Mouse (Mus musculus) forebrain, embryonic 10.5 days (tissue): ENCODE data around the gene Lrrc75a. TPM values are rescaled to one million over a fixed set of nuclear protein-coding genes. Genes with fewer than 3 reads are reported as not detected.

Experiments
- DNase-seq: peaks from one replicate; pipeline ENCODE4 v3.0.0-alpha.2; 2017; ENCODE audit warnings: low spot score; ENCODE audit errors: extremely low spot score
- H3K27ac ChIP-seq: fragments of 300-500 bp; sonication (generic); 2 replicates; pipeline ENCODE4 v1.5.1; 2016; ENCODE audit warnings: mild to moderate bottlenecking
- H3K27me3 ChIP-seq: fragments of 300-500 bp; sonication (generic); 2 replicates; pipeline ENCODE4 v1.6.1; 2016; ENCODE audit warnings: mild to moderate bottlenecking; ENCODE audit not compliant: poor library complexity, severe bottlenecking
- H3K36me3 ChIP-seq: fragments of 300-500 bp; sonication (generic); replicated peaks from 2 replicates; pipeline ENCODE4 v1.6.1; 2016; ENCODE audit warnings: mild to moderate bottlenecking, moderate library complexity
- H3K4me1 ChIP-seq: fragments of 300-500 bp; sonication (generic); 2 replicates; pipeline ENCODE4 v1.6.1; 2016
- H3K4me3 ChIP-seq: fragments of 300-500 bp; sonication (generic); 2 replicates; pipeline ENCODE4 v1.5.1; 2016; ENCODE audit warnings: mild to moderate bottlenecking, moderate library complexity
- H3K9me3 ChIP-seq: fragments of 300-500 bp; sonication (generic); 2 replicates; pipeline ENCODE4 v1.6.1; 2016; ENCODE audit warnings: mild to moderate bottlenecking, moderate library complexity
- WGBS: fragments of 180-500 bp; shearing (Covaris S2); methylation state at CpG from one replicate; pipeline ENCODE4 v1.1.7; 2016; 5-methylcytosine and 5-hydroxymethylcytosine counted together
- polyA plus RNA-seq: library from polyadenylated mRNA; unstranded; fragments of >200 nt; fragmentation: Nextera tagmentation; extraction: Ambion mirVana; gene quantifications from 2 replicates; pipeline ENCODE4 v1.2.1, GENCODE M21; 2016

Lrrc75a gene
- polyA plus RNA-seq, 1 experiment from 2014 or later: 9.1 TPM

- Histone ChIP-seq H3K27me3 (no peaks in the 10 kb centered on the region), H3K27ac (no peak overlapping the region), H3K36me3 (no peaks in the 10 kb centered on the region), H3K9me3 (no peaks in the 10 kb centered on the region), H3K4me3 (no peak overlapping the region), H3K4me1 (peaks cover 9% of the 10 kb centered on the region)
- no peak for DNase-seq
- 97% methylated on average over 2 of the region's 2 CpGs for WGBS
These were observed 57.3 kb downstream of the Lrrc75a start for GRCm38 (mm10) chr11:62591026-62591425.

- DNase-seq: no peak
- peaks cover 9% of the 10 kb centered on the region for H3K4me1 ChIP-seq
- WGBS: 81% methylated on average over 10 of the region's 10 CpGs
- H3K4me3 ChIP-seq: no peak overlapping the region
- H3K9me3 ChIP-seq: no peaks in the 10 kb centered on the region
- H3K27me3 ChIP-seq: no peaks in the 10 kb centered on the region
- no peak overlapping the region for H3K27ac ChIP-seq
- no peaks in the 10 kb centered on the region for H3K36me3 ChIP-seq
These were observed 58.9 kb downstream of the Lrrc75a start for GRCm38 (mm10) chr11:62589391-62589790.

DNA sequence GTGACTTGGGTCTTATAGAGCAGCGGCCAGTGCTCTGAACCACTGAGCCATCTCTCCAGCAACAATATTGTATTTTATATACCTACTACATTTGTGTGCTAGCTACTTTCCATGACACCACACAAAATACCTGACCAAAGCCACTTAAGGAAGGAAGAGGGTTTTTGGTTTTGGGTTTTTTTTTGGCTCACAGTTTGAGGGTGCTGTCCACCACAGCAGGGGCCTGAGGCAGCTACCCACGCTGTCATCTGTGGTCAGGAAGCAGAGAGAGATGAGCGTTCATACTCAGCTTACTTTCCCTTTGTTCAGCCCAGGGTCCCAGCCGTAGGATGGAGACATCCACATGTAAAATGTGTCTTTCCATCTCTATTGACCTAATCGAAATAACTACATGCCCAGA, 61.3 kb downstream of the Lrrc75a start:
- DNase-seq: no peak

GRCm38 (mm10) chr11:62584671-62585206, 63.6 kb downstream of the Lrrc75a start:
- peaks cover 10% of the 10 kb centered on the region; the same call in 1 of the 2 replicates for H3K4me1 ChIP-seq
- DNase-seq: no peak
- no peaks in the 10 kb centered on the region for H3K36me3 ChIP-seq
- H3K4me3 ChIP-seq: no peak overlapping the region
- H3K27me3 ChIP-seq: no peaks in the 10 kb centered on the region
- no peaks in the 10 kb centered on the region for H3K9me3 ChIP-seq
- WGBS: 86% methylated on average over 9 of the region's 9 CpGs
- no peak overlapping the region for H3K27ac ChIP-seq

More for the DNA sequence above, 61.3 kb downstream of the Lrrc75a start:
- Histone ChIP-seq H3K27ac (no peak overlapping the region), H3K36me3 (no peaks in the 10 kb centered on the region), H3K27me3 (no peaks in the 10 kb centered on the region), H3K9me3 (no peaks in the 10 kb centered on the region), H3K4me3 (no peak overlapping the region), H3K4me1 (peaks cover 14% of the 10 kb centered on the region)
- 89% methylated on average over 5 of the region's 5 CpGs for WGBS

DNA sequence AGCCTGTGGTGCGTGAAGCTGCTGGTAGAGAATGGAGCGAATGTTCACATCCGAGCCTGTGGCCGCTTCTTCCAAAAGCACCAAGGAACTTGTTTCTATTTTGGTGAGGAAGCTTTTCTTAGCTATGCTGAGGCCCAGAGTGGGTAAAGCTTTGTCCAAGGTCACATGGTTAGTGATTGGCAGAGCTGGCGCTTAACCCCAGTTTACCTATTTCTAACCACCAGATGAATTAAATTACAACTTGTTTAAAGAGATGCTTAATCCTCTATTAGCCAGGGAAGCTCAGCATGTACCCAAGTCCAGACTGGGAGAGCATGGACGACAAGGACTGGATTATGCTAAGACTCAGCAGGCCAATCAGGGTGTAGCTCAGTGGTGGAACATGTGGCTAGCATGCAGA, 65.3 kb downstream of the Lrrc75a start:
- Histone ChIP-seq H3K36me3 (no peaks in the 10 kb centered on the region), H3K4me1 (peaks cover 6% of the 10 kb centered on the region; the same call in 1 of the 2 replicates), H3K4me3 (no peak overlapping the region), H3K27me3 (no peaks in the 10 kb centered on the region), H3K9me3 (no peaks in the 10 kb centered on the region), H3K27ac (no peak overlapping the region)
- DNase-seq: no peak
- 70% methylated on average over 6 of the region's 6 CpGs for WGBS

DNA sequence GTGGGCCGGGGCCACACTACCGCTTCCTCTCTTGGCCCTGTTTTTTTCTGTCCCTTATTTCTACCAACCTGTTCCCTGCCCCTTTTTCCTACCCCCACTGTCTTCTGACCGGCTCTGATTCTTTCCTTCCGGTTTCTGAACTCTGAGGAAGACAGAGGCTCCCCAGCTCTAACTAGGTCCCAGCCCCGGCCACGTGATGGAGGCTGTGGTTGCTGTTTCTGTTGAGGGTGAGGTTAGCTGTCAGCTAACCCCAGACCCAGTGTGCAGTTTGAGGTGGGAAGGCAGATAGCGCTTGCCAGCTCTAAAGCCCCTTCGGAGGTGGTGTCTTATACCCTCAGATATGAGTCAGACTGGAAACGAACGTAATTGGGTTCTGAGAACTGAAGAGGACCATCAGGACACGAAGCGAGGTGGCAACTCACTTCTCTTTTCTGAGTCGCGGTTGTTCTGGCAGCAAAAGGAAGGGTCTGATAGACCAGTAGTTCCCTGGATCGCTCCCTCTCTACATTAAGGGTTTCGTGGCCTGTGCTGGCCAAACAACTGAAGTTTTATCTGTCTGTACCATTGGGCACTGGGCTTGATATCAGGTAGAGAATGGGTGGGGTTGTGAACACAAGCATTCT, 71.7 kb downstream of the Lrrc75a start:
- Histone ChIP-seq H3K27ac (no peak overlapping the region), H3K27me3 (peaks cover 17% of the 10 kb centered on the region), H3K4me3 (peak overlapping the region; percentile 58; the same call in 1 of the 2 replicates), H3K9me3 (no peaks in the 10 kb centered on the region), H3K36me3 (no peaks in the 10 kb centered on the region), H3K4me1 (peaks cover 18% of the 10 kb centered on the region)
- WGBS: 63% methylated on average over 16 of the region's 16 CpGs
- no peak for DNase-seq

GRCm38 (mm10) chr11:62575659-62576438, 72.5 kb downstream of the Lrrc75a start:
- H3K9me3 ChIP-seq: no peaks in the 10 kb centered on the region
- peak overlapping the region; percentile 48 for H3K27ac ChIP-seq
- DNase-seq: peak; percentile 36
- WGBS: 5% methylated on average over 27 of the region's 27 CpGs
- H3K27me3 ChIP-seq: peaks cover 17% of the 10 kb centered on the region
- H3K4me3 ChIP-seq: peak overlapping the region; percentile 58
- H3K36me3 ChIP-seq: no peaks in the 10 kb centered on the region
- peaks cover 18% of the 10 kb centered on the region for H3K4me1 ChIP-seq

DNA sequence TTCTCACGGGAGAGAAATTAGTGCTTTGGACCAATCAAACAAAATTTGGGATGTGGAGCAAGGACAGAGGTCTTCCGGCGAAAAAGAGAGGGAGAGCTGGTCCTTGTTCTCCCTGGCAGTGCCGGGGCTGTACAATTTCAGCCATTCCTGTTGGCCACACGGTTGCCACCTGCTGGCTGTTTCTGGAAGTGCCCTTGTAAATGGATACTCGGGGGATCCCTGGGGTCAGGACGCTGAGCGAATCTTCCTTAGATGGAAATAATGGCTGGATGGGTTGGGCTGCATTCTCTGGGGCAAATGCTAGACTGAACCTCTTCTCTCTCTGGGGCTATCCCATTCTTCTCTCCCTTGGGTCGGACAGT, 73.0 kb downstream of the Lrrc75a start:
- 5% methylated on average over 9 of the region's 9 CpGs for WGBS
- DNase-seq: peak; percentile 86
- peak overlapping the region; percentile 48 for H3K27ac ChIP-seq
- H3K36me3 ChIP-seq: no peaks in the 10 kb centered on the region
- H3K4me3 ChIP-seq: peak overlapping the region; percentile 58
- H3K9me3 ChIP-seq: no peaks in the 10 kb centered on the region
- peaks cover 18% of the 10 kb centered on the region for H3K4me1 ChIP-seq
- peaks cover 17% of the 10 kb centered on the region for H3K27me3 ChIP-seq

- H3K36me3 ChIP-seq: no peaks in the 10 kb centered on the region
- no peaks in the 10 kb centered on the region for H3K9me3 ChIP-seq
- no peak overlapping the region for H3K27ac ChIP-seq
- H3K4me1 ChIP-seq: peaks cover 18% of the 10 kb centered on the region
- no peak overlapping the region for H3K4me3 ChIP-seq
- WGBS: 86% methylated on average over 4 of the region's 4 CpGs
- peaks cover 17% of the 10 kb centered on the region for H3K27me3 ChIP-seq
- DNase-seq: no peak
These were observed 73.6 kb downstream of the Lrrc75a start for GRCm38 (mm10) chr11:62574703-62575085.

DNA sequence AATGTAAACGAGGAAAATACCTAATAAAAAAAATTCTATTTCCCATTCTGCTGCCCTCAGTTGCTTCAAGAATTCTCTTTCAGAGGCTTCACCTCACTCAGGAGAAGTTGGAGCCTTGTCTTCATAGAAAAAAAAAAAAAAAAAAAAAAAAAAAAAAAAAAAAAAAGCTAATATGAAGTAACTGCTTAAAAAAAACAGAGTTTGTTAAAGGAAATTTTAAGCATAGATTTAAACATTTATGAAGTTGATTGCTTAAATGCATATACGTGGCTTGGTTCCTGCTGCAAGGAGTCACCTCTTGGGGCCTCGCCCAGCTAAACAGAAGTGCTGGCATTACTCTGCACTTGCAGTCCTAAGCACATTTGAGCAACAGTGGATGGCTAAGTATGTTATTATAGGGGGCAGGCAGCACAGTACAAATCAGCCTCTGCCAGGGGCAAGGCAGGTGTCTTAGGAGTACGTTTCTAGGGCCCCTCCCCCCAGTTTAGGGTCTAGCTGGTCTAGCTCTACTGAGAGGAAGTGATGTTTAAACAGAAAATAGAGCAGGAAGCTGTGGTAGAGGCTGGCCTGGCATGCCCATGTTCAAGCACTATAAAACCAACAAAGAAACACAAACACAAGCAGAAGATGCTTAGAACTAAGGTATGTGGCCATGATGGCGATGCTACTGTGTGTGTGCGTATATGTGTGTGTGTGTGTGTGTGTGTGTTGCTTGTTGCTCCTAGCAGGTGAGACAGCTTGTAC, 74.2 kb downstream of the Lrrc75a start, which contains the start of gene Trpv2:
Gene Trpv2, plus strand, starts transcription at position 528 of the 744 bp plus-strand sequence.
- Histone ChIP-seq H3K4me1 (peaks cover 18% of the 10 kb centered on the region), H3K36me3 (no peaks in the 10 kb centered on the region), H3K27ac (0 out of 2 replicates have a peak within 1 kb of the TSS, but pooled peaks have one; percentile 48), H3K9me3 (no peaks in the 10 kb centered on the region), H3K4me3 (peak within 1 kb of the TSS; percentile 58), H3K27me3 (peaks cover 17% of the 10 kb centered on the region)
- 83% methylated on average over 6 of the region's 6 CpGs for WGBS
- DNase-seq: no peak

- Histone ChIP-seq H3K27ac (no peak overlapping the region), H3K4me3 (no peak overlapping the region), H3K27me3 (no peaks in the 10 kb centered on the region), H3K9me3 (no peaks in the 10 kb centered on the region), H3K4me1 (no peaks in the 10 kb centered on the region; the same call in 1 of the 2 replicates), H3K36me3 (no peaks in the 10 kb centered on the region)
- no peak for DNase-seq
- 79% methylated on average over 3 of the region's 3 CpGs for WGBS
These were observed 80.0 kb downstream of the Lrrc75a start for GRCm38 (mm10) chr11:62568300-62568699.

GRCm38 (mm10) chr11:62566211-62566610, 82.1 kb downstream of the Lrrc75a start:
- no peak overlapping the region for H3K27ac ChIP-seq
- 76% methylated on average over 1 of the region's 1 CpGs for WGBS

More at GRCm38 (mm10) chr11:62566211-62566610, 82.1 kb downstream of the Lrrc75a start:
- H3K4me1 ChIP-seq: no peaks in the 10 kb centered on the region; the same call in 1 of the 2 replicates
- no peak overlapping the region for H3K4me3 ChIP-seq
- H3K27me3 ChIP-seq: peaks cover 6% of the 10 kb centered on the region
- H3K9me3 ChIP-seq: no peaks in the 10 kb centered on the region
- H3K36me3 ChIP-seq: no peaks in the 10 kb centered on the region
- DNase-seq: no peak
